Mouse (Mus musculus) adipocyte (in vitro differentiated cells): ENCODE results near the gene Derl3.
"Not testable (repeated sequence)": the region's sequence is repeated elsewhere in the genome, so short reads cannot be mapped to it uniquely, and the experiment has no call there.

Source experiments
- DNase-seq: peaks from one replicate; pipeline ENCODE4 v3.0.0-alpha.2; 2016; ENCODE audit warnings: low spot score

The Derl3 gene

DNA sequence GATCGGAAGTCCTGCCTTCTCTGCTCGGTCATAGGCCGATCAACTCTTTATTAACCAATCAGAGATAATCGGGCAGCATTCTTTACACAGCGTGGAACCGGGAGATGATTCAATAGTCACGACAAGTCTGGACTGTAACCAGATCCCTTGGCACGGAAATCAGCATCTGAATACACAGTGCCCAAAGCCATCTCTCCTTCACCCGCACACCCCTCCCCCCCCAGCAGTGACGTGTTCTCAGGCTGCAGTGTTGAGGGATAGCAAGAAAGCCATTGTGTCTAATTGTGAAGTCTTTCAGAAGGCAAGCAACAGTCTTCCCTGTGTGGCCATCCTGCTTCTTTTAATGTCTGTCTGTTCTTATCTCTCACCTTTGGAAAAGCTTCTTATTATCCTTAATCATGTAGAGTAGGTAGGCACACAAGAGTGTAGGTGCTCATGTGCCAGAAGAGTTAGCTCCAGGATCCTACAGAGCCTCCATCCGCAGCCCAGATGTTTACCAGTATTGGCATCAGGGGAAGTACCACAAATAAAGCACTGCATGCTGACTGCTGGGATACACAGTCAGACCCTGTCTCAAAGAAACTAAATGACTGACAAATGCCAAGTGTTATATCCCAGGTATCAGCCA is 20.2 kb upstream of the Derl3 start:
- peak; percentile 95 for DNase-seq

DNA sequence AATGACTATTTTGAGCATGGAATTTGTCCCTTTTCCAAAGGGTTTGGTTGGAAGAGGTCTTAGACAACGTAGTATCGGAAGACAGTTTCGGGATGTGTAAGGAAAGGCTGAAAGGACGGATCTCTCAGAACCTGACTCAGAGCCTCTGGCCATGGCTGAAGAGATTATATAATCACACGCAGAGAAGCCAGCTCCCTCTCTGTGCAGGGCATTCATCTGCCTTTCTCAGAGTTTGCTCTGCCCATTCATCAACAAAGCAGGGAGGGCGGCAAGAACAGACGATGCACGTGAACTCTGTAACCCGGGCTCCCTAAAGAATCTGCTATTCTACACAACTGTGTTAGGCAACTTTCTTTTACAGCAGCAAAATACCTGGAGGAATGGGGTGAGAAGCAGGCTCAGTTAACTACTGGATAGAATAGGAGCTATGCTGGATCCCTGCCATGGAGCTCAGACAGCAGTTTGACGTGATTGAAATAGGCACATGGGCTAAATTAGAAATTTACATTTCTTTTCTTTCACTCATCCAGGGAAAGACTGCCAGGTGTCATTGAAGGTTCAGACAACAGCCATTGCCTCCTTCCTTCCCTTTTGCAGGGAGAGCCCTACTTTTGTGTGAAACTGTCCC is 19.6 kb upstream of the Derl3 start:
- no peak for DNase-seq

DNA sequence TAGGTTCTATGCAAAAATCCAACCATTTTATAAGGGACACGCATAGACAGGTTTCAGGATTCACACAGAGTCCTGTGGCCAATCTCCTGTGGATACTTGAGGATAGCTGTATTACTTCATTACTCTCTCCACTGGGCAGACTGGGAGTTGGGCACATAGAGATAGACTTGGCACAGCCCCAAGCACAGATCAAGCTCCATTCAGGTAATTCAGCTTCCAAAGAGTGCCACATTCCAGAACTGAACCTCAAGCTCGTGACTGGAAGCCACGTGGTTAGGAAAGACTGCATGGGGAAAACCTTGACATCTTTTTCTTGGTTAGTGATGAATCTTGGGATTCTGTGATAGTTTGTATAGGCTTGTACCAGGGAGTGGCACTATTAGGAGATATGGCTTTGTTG is 14.4 kb upstream of the Derl3 start:
- no peak for DNase-seq

DNA sequence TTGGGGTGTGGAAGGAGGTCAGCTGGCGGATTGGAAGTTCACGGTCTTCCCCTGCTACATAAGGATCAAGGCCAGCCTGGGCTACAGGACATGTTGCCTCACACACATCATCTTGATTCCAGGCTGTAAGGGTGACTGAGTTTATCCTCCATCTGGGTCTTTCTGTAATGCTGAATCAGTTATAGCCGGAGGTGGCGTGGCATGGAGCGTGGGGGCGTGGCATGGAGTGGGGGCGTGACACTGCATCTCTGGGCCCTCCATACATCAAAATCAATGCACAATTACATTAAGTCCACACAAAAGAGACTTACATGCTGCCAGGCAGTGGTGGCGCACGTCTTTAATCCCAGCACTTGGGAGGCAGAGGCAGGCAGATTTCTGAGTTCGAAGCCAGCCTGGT is 12.9 kb upstream of the Derl3 start:
- no peak for DNase-seq

DNA sequence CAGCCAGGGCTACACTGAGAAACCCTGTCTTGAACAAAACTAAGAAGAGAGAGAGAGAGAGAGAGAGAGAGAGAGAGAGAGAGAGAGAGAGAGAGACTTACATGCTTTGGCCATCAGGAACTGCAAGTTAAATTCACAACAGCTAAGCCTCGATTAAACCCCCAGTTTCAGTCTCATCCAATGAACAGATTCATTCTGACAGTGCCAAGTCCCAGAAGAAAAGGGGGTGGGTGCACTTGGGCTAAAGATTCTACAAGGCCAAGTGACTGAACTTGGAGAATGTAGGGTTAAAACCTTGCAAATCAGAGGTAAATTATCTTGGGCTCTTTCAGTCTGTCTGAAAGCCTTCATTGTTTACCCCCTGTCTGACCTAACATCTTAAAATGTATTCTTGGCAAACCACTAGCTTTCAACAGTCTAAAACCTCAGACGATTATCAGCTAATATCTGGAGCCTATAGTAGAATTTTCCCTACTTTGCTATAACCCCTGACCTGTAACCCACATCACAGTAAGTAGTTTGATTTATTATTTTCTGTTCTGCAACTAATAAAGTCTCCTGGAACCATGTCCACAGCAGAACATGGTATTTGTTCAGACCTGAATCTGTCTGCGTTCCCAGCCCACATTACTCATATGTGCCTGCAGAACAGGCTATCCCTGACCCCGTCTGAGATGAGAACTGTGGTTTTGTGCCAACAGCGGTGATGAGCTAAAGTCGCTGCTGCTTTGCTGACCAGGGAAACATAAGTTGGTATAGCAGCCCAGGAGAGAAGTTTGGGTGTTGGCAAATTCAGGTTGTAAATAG is 12.2 kb upstream of the Derl3 start:
- peak; percentile 67 for DNase-seq

DNA sequence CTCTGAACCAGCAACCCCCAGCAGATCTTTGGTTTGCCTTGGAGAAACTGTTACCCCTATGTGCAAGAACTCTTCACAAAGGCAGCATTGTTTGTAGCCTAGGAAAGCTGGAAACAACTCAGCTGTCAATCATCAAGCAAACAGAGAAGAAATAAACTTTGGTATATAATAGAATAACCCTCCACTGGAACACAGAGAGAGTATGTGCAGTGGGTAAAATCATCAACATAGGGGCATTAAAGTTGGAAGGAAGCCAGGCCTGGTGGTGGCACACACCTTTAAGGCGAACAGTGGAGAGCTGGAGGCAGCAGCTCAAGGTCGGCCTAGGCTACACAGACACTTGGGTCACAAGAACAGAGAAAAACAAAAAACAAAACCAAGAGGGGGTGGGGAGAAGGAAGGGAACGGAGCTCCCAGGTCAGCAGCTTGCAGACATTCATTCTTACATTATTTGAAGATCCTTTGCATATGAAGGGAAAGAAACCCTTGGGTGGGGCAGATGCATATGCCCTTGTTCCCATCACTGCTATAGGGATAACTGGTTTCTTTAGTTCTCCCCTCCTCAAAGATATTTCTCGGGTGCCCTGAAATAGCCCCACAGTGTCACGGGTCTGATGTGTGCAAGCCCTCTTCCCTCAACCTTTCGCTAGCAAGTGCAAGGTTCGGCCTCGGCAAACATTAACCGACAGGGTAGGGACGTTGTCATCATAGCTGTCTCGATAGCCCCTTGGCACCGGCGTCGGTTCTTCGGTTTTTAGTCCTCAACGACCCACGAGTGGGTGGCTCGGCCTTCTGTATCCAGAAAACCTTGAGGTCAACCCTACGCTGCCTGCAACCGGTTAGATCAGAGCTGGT is 11.4 kb upstream of the Derl3 start:
- no peak for DNase-seq

DNA sequence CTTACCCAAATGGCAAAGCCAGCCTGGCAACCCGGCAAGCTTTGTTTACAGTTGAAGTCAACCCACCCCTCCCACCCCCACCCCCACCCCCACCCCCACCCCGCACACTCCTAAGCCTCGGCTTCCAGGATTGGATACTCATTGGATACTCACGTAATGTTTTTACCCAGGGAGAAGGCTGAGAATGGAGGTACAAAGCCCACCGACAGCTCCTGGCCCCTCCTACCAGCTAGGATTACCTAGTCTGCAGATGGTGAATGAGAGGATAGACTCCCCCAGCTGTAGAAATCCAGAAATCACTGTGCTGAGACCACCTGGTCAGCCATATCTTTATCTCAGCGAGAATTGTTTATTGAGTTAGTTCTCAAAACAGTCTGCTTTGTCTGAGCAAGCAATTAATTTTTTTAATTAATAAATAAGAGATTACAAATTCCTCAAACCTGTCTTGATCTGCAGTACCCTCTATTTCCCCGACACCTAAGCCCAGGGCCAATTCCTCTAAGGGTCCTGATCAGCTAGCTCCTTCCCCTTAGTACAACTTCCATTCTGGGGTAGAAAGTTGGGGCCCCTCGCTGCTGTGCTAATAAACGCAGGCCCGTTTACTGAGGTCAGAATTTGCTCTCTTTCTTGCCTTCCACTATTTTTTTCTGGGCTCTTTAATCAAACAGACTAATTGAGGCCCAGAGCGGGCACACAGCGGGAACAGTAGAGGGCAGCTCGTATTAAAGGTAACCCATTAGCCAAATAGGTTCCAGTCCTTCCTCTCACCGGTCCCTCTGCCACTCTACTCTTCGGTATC is 10.6 kb upstream of the Derl3 start:
- DNase-seq: no peak

DNA sequence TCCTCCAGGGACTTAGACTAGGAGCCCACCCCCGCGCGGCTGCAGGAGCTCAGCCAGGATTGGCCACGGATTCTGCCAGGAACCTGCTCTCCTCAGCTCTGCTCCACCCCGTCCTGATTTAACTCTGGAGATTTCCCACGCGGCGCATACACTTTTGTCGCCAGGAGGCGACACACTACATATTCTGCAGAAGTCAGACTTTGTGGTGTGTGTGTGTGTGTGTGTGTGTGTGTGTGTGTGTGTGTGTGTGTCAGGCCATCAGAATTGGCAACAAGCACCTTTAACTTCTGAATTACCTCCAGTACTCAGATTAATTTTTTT is 10.0 kb upstream of the Derl3 start:
- peak; percentile 74 for DNase-seq

DNA sequence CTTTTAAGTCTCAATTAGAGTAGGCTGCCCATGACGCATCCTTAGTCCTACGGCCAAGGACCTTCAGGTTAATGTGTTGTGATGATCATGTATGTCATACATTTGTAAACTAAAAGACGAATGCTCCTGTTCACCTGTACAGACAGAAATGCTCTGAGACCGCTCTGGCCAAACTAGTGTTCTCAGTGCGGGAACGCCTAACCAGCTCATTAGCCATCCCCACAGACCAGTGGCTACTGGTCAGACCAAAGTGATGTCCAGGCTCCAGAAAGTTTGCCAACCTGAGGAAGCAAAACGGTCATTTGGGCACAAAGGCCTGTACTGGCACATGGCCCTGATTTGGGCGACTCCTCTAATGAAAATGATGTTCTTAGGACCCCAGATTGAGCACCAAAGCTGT is 8.5 kb upstream of the Derl3 start:
- no peak for DNase-seq

DNA sequence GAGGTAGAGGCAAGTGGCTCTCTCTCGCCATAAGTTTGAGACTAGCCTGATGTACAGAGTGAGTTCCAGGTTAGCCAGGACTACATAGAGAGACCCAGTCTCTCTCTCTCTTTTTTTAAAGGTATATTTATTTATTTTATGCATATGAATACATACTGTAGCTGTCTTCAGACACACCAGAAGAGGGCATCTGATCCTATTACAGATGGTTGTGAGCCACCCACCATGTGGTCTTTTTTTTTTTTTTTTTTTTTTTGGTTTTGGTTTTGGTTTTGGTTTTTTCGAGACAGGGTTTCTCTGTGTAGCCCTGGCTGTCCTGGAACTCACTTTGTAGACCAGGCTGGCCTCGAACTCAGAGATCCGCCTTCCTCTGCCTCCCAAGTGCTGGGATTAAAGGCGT is 5.7 kb upstream of the Derl3 start:
- DNase-seq: not testable (repeated sequence)

DNA sequence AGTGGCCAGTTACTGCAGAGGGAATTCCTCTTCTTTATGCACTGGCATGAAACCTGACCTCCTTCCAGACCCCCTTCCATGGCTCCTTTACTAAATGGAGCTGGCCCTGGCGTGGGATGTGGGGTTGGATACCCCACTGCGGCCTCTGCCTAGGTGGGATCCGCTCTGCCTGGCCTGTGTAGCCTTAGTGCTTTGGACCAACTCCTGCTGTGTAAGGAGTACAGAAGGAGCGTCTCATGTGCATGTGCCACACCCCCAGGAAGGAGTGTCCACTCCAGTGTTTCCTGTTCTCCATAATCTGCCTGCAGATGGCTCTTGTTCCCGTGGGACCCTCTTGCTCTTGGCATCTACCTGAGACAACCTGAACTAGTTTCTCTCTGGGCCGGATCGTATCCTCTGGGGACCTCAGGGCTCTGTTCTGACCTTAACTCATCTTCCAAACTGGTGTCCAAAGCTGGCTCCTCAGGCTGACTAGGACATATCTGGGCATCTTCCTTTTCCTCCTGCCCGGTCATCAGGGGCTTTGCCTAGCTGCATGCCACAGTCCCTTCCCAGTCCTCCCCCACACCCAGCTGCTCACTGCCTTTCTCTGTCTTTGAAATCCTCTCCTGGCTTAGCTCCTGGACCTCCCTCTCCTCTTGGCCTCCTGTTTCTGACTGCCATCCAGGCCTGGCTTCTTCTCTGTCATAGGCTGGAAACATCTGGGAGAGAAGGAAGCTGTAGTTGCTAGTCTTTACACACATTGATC is 3.6 kb upstream of the Derl3 start:
- peak; percentile 31 for DNase-seq

DNA sequence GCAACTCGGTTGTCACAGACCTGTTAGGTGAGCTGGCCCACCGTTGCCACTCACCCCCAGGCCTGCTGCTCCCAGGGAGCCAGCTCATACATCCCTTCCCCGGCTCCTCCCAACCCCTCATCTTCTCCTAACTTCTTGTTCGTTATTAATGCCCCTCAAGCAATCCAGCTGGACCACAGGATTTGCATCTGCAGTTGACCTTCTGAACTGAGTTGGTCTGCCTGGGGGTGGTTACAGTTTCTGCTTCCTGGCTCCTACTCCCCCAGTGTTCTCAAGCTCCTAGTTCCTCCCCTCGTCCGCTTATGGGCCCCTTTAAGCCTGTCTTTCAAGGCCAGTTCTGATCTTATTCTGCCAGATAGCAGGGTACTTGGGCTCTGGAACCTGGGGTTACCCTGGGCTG is 1.4 kb downstream of the Derl3 start:
- no peak for DNase-seq

DNA sequence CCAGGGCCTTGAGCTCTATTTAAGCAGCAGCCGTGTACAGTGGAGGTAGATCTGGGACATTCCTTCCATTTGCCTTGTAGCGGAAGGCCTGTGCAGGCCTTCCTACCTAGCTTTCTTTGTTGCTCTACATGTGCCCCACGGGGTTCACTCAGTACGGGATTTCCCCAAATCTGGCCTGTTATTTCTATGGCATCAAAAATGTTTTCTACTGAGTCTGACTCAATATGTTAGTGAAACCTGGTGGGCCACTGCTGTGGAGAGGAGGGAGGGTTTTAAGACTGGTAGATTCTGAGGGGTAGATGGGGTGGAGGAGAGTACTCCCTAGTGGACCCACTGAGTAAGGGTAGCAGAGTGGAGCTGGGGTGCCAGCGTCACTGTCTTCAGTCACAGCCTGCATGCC is 2.5 kb downstream of the Derl3 start:
- DNase-seq: no peak

DNA sequence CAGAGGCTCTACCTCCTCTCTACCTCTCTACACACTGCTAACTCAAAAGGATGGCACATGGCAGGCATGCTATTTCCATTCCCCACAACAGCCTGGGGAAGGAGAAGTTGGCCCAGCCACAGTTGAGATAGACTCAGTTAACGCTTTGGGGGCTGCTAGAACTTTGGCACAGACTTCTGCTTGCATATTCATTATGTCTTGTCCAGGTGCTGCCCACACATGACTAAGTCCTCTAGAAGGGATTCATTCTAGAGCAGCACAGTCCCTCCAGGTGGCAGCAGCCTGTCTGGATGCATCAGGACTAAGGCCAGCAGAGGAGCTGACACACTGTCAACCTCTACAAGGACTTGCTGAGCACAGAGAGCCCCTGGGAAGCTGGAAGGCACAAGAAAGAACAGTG is 3.0 kb downstream of the Derl3 start:
- no peak for DNase-seq

DNA sequence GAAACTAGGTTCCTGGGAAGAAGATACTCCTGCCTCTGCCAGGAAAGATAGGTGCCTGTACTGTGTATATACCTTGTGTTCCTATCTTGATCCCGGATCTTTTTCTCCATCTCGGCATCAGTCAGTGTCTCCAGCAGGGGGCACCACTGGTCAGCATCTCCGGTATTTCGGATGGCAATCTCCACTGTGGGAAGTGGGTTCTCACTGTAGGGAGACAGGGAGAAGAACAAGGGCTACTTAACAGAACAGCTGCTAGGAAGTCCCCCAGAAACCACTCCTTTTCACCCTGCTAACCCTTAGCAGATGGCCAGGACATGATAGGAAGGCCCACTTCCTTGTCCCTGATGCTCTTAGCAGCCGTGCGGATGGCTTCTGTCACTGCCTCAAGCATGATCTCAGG is 4.2 kb downstream of the Derl3 start:
- peak; percentile 75 for DNase-seq

DNA sequence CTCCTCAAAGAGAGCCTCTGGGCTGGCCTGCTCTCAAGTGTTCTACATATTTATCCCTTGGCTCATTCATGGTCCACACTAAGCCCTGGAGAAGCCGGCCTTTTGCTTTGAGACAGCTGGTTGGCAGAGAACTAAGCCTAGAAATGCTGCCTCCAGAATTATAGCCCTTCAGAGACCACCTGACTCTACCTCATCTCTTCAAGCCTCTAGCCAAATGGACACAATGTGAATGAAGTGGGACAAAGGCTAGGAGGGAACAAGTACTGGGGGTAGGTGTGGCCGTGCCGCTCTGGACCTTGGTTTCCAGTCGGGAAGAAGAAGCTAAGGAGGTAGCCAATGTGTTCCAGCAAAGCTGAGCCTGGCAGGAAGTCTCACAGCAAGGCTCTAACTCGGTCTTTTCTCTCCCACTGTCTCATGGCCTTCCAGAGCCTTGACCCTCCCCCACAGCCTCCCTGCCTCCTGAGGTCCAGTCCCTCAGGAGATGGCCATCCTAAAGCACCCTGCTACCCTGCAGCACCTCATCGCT is 4.9 kb downstream of the Derl3 start:
- DNase-seq: peak; percentile 60

DNA sequence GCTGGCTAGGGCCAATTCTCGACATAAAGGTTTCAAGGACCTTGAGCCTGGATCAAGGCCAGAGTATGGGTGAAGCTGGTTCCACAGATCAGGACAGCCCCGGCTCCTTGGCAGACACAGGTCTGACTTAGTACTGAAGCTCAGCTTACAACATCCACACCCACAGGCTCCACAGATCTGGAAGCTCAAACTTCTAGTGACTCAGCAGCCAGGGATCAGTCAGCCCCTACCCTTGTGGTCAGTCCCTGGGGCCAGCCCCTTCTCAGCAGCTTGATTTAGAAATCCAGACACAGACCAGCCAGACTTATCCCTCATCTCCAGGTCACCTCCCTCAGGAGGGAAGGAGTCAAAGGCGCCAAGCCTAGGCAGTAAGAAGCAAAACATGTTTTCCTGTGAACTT is 5.6 kb downstream of the Derl3 start:
- DNase-seq: peak; percentile 96

DNA sequence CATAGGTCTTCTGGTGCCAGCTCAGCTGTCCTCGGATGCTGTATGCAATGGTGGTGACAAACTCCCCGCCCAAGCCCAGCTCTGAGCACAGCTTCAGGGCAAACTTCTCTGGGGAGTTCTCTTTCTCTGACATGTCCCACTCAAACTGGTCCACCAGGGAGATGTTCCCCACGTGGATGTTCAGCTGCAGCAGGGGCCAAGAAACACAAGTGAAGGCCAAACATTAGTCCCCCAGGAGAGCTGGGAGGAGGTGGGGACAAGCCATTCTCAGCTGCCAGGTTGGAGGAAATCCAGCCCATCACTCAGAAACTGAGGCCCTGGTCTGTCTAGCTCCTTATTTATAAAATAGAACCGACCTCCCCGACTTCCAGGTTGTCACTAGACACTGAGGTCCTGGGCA is 11.2 kb downstream of the Derl3 start:
- DNase-seq: no peak

DNA sequence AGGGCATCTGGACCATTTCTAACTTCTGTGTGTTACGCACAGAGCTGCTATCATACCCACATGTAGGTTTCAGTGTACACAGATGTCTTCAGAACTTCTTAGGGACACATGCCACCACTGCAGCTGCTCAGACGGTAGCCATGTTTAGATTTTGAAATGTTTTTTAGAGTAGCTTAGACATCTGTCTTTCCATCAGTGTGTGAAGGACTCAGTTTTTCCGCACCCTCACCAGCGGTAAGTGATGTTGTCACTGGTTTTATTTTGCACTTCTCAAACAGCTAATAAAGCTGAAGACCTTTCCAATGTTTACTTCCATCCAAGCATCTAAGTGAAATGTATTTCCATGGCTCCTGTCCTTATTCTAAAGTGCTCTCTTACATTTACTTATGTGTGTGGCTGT is 13.7 kb downstream of the Derl3 start:
- no peak for DNase-seq

DNA sequence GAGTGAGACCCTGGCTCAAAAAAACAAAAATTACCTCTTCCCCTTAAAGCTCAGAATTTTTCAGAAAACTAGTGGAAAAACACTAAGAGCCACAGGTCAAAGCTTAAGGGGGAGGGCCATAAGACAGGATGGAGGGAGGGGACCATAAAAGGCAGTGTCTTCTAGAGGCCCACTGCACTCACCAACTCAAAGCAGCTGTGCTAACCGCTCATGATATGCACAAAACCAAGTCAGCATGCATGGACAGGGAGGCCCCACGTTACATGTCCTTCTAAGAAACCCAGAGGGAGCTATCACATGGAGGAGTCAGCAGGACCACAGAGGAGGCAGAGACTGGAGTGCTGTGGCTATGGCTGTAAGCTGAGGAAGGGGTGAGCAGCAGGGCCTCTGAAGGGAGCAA is 17.5 kb downstream of the Derl3 start:
- no peak for DNase-seq
